Mouse (Mus musculus) forebrain, embryonic 16.5 days (tissue): ENCODE measurements around the gene Zfp626. TPM values are rescaled to one million over a fixed set of nuclear protein-coding genes. Genes with fewer than 3 reads are reported as not detected.
A peak's percentile ranks its signal among the peaks of the same experiment; 100 is the strongest.
"Not testable (repeated sequence)": the region's sequence is repeated elsewhere in the genome, so short reads cannot be mapped to it uniquely, and the experiment has no call there.

Experiments
- ATAC-seq: fragments of 200-750 bp; cut with Nextera tagmentation; 2 replicates; pipeline ENCODE4 v1.8.0; 2017; ENCODE audit warnings: mild to moderate bottlenecking, moderate library complexity
- H3K27ac ChIP-seq: fragments of 300-500 bp; sonication (generic); 2 replicates; pipeline ENCODE4 v1.5.1; 2014; ENCODE audit warnings: low read length, control low read depth
- H3K27me3 ChIP-seq: fragments of 300-500 bp; sonication (generic); replicated peaks from 2 replicates; pipeline ENCODE4 v1.6.1; 2014; ENCODE audit warnings: low read length; ENCODE audit not compliant: control insufficient read depth, insufficient read depth
- H3K36me3 ChIP-seq: fragments of 300-500 bp; sonication (generic); 2 replicates; pipeline ENCODE4 v1.6.1; 2014; ENCODE audit not compliant: control insufficient read depth, insufficient read depth
- H3K4me1 ChIP-seq: fragments of 300-500 bp; sonication (generic); replicated peaks from 2 replicates; pipeline ENCODE4 v1.6.1; 2014; ENCODE audit warnings: low read length; ENCODE audit not compliant: control insufficient read depth, insufficient read depth
- H3K4me2 ChIP-seq: fragments of 300-500 bp; sonication (generic); 2 replicates; pipeline ENCODE4 v1.6.1; 2014; ENCODE audit warnings: mild to moderate bottlenecking, low read length, control low read depth
- H3K4me3 ChIP-seq: fragments of 300-500 bp; sonication (generic); replicated peaks from 2 replicates; pipeline ENCODE4 v1.5.1; 2014; ENCODE audit warnings: mild to moderate bottlenecking, low read length, control low read depth
- H3K9ac ChIP-seq: fragments of 300-500 bp; sonication (generic); replicated peaks from 2 replicates; pipeline ENCODE4 v1.6.1; 2014; ENCODE audit warnings: low read depth, low read length, control low read depth
- H3K9me3 ChIP-seq: fragments of 300-500 bp; sonication (generic); 2 replicates; pipeline ENCODE4 v1.6.1; 2016; ENCODE audit warnings: low read length; ENCODE audit not compliant: control insufficient read depth
- WGBS: fragments of 180-500 bp; shearing (Covaris S2); extraction: QIAGEN DNeasy Blood & Tissue Kit; methylation state at CpG from one replicate; pipeline ENCODE4 v1.1.7; 2014; 5-methylcytosine and 5-hydroxymethylcytosine counted together
- polyA plus RNA-seq: library from polyadenylated mRNA; unstranded; fragments of >200 nt; fragmentation: Nextera tagmentation; extraction: Ambion mirVana; gene quantifications from 2 replicates; pipeline ENCODE4 v1.2.1, GENCODE M21; 2015

Gene Zfp626
- polyA plus RNA-seq, 1 experiment from 2014 or later: 2.4 TPM

- Histone ChIP-seq H3K36me3 (no peaks in the 10 kb centered on the region), H3K4me2 (peak overlapping the region; percentile 60), H3K27me3 (no peaks in the 10 kb centered on the region), H3K4me1 (peaks cover 9% of the 10 kb centered on the region), H3K9me3 (no peaks in the 10 kb centered on the region), H3K9ac (peak overlapping the region; percentile 63), H3K27ac (no peak overlapping the region; the same call in 1 of the 2 replicates), H3K4me3 (peak overlapping the region; percentile 49)
- ATAC-seq: peak; percentile 52; the same call in 1 of the 2 replicates
- 25% methylated on average over 10 of the region's 10 CpGs for WGBS
Observed at GRCm38 (mm10) chr7:27859301-27860251, 52.6 kb downstream of the Zfp626 start.

DNA sequence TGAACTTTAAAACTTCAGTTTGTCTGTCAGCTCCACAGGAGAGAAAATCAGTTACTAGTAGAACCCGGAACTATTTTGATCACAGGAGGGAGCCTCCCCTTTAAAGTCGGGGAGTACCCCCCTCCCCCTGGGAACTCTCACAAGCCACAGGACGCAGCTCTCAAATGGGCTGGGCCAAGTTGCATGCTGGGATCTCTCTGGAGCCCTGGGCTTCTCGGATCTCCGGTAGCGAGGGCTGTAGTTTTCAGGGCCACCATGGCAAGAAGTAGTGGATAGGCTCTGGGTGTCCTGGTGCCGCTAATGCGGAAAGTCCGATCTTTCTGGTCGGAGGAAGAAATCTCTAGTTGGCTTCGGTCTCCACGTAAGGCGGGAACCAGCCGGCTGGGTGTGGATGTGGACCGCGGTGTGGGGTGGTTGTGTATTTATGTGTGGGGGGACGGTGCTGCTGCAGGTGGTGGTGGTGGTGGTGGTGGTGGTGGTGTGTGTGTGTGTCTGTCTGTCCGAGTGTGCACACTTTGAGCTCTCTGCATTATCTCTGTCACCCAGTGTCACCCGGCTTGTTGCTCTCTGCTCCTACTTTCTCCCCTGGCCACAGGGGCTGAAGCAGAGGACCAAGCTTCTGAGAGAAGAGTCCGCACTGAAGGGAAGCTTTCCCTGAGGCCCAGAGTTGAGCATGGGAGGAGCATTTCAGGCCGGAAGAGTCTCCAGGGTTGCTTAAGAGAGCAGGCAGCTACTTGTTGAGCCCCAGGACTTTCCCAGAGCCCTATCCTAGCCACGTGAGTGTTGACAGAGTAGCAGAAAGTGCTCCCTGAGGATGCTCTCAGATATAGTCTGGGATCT lies 53.6 kb downstream of the Zfp626 start:
- Histone ChIP-seq H3K4me3 (peak overlapping the region; percentile 49), H3K27ac (no peak overlapping the region; the same call in 1 of the 2 replicates), H3K4me1 (peaks cover 9% of the 10 kb centered on the region), H3K9ac (peak overlapping the region; percentile 63), H3K27me3 (no peaks in the 10 kb centered on the region), H3K9me3 (no peaks in the 10 kb centered on the region), H3K4me2 (peak overlapping the region; percentile 60), H3K36me3 (no peaks in the 10 kb centered on the region)
- WGBS: under 1% methylated on average over 22 of the region's 22 CpGs
- peak; percentile 86 for ATAC-seq

- not testable (repeated sequence) for H3K4me1 ChIP-seq, ATAC-seq, H3K36me3 ChIP-seq, H3K27me3 ChIP-seq, H3K4me2 ChIP-seq, H3K9me3 ChIP-seq, H3K27ac ChIP-seq, H3K4me3 ChIP-seq, H3K9ac ChIP-seq
- WGBS: 90% methylated on average over 5 of the region's 5 CpGs
Observed at GRCm38 (mm10) chr7:27862578-27862977, 55.6 kb downstream of the Zfp626 start.

Other genes with a start within 250 kb of the Zfp626 start
- gene Akt2, start 215.6 kb upstream of the Zfp626 start, polyA plus RNA-seq: 83.7 and 99.3 TPM in 2 replicates
- 56.2 and 65.7 TPM in 2 replicates for gene Ttc9b, start 153.3 kb upstream of the Zfp626 start, polyA plus RNA-seq
- 10.6 and 14.3 TPM in 2 replicates for gene Map3k10, start 132.6 kb upstream of the Zfp626 start, polyA plus RNA-seq
- gene Zfp607b, start 117.9 kb upstream of the Zfp626 start, polyA plus RNA-seq: 13.8 and 14.5 TPM in 2 replicates
- gene Zfp60, start 75.8 kb upstream of the Zfp626 start, polyA plus RNA-seq: 132 and 133 TPM in 2 replicates
- gene Zfp59, start 31.4 kb downstream of the Zfp626 start, polyA plus RNA-seq: 12.2 and 14.0 TPM in 2 replicates
- gene Zfp607a, start 50.3 kb downstream of the Zfp626 start, polyA plus RNA-seq: 1.9 and 2.1 TPM in 2 replicates
- gene Zfp974, start 122.3 kb downstream of the Zfp626 start, polyA plus RNA-seq: 18.4 and 19.4 TPM in 2 replicates
- gene Zfp780b, start 172.0 kb downstream of the Zfp626 start, polyA plus RNA-seq: 30.1 and 36.6 TPM in 2 replicates
- 6.8 and 7.6 TPM in 2 replicates for gene Zfp850, start 206.9 kb downstream of the Zfp626 start, polyA plus RNA-seq
- gene Psmc4, start 242.9 kb downstream of the Zfp626 start, polyA plus RNA-seq: 330 and 343 TPM in 2 replicates